Mouse (Mus musculus): ENCODE results near the gene Adtrp. TPM values are rescaled to one million over a fixed set of nuclear protein-coding genes. Genes with fewer than 3 reads are reported as not detected.

Adtrp gene
- polyA plus RNA-seq, 1 experiment from 2014 or later: 110 TPM

GRCm38 (mm10) chr13:41773812-41774376 is 73.6 kb downstream of the Adtrp start:
- no peak overlapping the region for H3K4me2 ChIP-seq (replicated peaks; ENCODE audit: low read depth)
- 82% methylated on average over 4 of the region's 4 CpGs for WGBS
- no peak overlapping the region for H3K9ac ChIP-seq (ENCODE audit: low read depth, low read length)

GRCm38 (mm10) chr13:41771061-41771460 is 76.4 kb downstream of the Adtrp start:
- no peaks in the 10 kb centered on the region for H3K4me1 ChIP-seq (replicated peaks; ENCODE audit: control insufficient read depth, insufficient read depth, low read length)
- no peak overlapping the region for H3K4me2 ChIP-seq (replicated peaks; ENCODE audit: low read depth)
- ATAC-seq: no peak
- H3K27me3 ChIP-seq (replicated peaks; ENCODE audit: control insufficient read depth, insufficient read depth, low read length): no peaks in the 10 kb centered on the region
- no peak overlapping the region for H3K9ac ChIP-seq (ENCODE audit: low read depth, low read length)
- 0 out of 2 replicates have a peak, but pooled peaks cover 2% of the 10 kb centered on the region for H3K36me3 ChIP-seq (ENCODE audit: control insufficient read depth, insufficient read depth)
- 56% methylated on average over 3 of the region's 3 CpGs for WGBS
- TF ChIP-seq CTCF (IDR thresholded peaks at IDR 0.05; ENCODE audit: low read depth): no peak
- H3K9me3 ChIP-seq (ENCODE audit: control insufficient read depth): no peaks in the 10 kb centered on the region
- no peak overlapping the region for H3K4me3 ChIP-seq (ENCODE audit: low read depth, low read length)
- H3K27ac ChIP-seq (ENCODE audit: low read depth, low read length): no peak overlapping the region

More at GRCm38 (mm10) chr13:41773812-41774376, 73.6 kb downstream of the Adtrp start:
- TF ChIP-seq CTCF (IDR thresholded peaks at IDR 0.05; ENCODE audit: low read depth): no peak
- Histone ChIP-seq H3K4me1 (replicated peaks; ENCODE audit: control insufficient read depth, insufficient read depth, low read length) (no peaks in the 10 kb centered on the region), H3K9me3 (ENCODE audit: control insufficient read depth) (no peaks in the 10 kb centered on the region), H3K27ac (ENCODE audit: low read depth, low read length) (no peak overlapping the region), H3K27me3 (replicated peaks; ENCODE audit: control insufficient read depth, insufficient read depth, low read length) (no peaks in the 10 kb centered on the region), H3K36me3 (ENCODE audit: control insufficient read depth, insufficient read depth) (0 out of 2 replicates have a peak, but pooled peaks cover 6% of the 10 kb centered on the region), H3K4me3 (ENCODE audit: low read depth, low read length) (no peak overlapping the region)
- no peak for ATAC-seq

GRCm38 (mm10) chr13:41767941-41768340 is 79.5 kb downstream of the Adtrp start:
- Histone ChIP-seq H3K9ac (ENCODE audit: low read depth, low read length) (no peak overlapping the region), H3K27ac (ENCODE audit: low read depth, low read length) (no peak overlapping the region), H3K4me1 (replicated peaks; ENCODE audit: control insufficient read depth, insufficient read depth, low read length) (no peaks in the 10 kb centered on the region), H3K4me2 (replicated peaks; ENCODE audit: low read depth) (no peak overlapping the region), H3K27me3 (replicated peaks; ENCODE audit: control insufficient read depth, insufficient read depth, low read length) (no peaks in the 10 kb centered on the region), H3K36me3 (ENCODE audit: control insufficient read depth, insufficient read depth) (peaks cover 8% of the 10 kb centered on the region; the same call in 1 of the 2 replicates), H3K4me3 (ENCODE audit: low read depth, low read length) (no peak overlapping the region), H3K9me3 (ENCODE audit: control insufficient read depth) (no peaks in the 10 kb centered on the region)
- WGBS: 94% methylated on average over 4 of the region's 4 CpGs
- no peak for ATAC-seq
- no peak for TF ChIP-seq CTCF (IDR thresholded peaks at IDR 0.05; ENCODE audit: low read depth)

- H3K27ac ChIP-seq (ENCODE audit: low read depth, low read length): no peak overlapping the region
- H3K4me2 ChIP-seq (replicated peaks; ENCODE audit: low read depth): no peak overlapping the region
- H3K9ac ChIP-seq (ENCODE audit: low read depth, low read length): no peak overlapping the region
- 74% methylated on average over 3 of the region's 3 CpGs for WGBS
- TF ChIP-seq CTCF (IDR thresholded peaks at IDR 0.05; ENCODE audit: low read depth): no peak
- ATAC-seq: no peak
- no peaks in the 10 kb centered on the region for H3K9me3 ChIP-seq (ENCODE audit: control insufficient read depth)
- H3K36me3 ChIP-seq (ENCODE audit: control insufficient read depth, insufficient read depth): peaks cover 8% of the 10 kb centered on the region; the same call in 1 of the 2 replicates
- H3K27me3 ChIP-seq (replicated peaks; ENCODE audit: control insufficient read depth, insufficient read depth, low read length): no peaks in the 10 kb centered on the region
- no peak overlapping the region for H3K4me3 ChIP-seq (ENCODE audit: low read depth, low read length)
- no peaks in the 10 kb centered on the region for H3K4me1 ChIP-seq (replicated peaks; ENCODE audit: control insufficient read depth, insufficient read depth, low read length)
Observed at GRCm38 (mm10) chr13:41761986-41762385, 85.5 kb downstream of the Adtrp start.

GRCm38 (mm10) chr13:41760484-41760883 is 87.0 kb downstream of the Adtrp start:
- Histone ChIP-seq H3K27ac (ENCODE audit: low read depth, low read length) (no peak overlapping the region), H3K27me3 (replicated peaks; ENCODE audit: control insufficient read depth, insufficient read depth, low read length) (no peaks in the 10 kb centered on the region), H3K4me3 (ENCODE audit: low read depth, low read length) (no peak overlapping the region), H3K9me3 (ENCODE audit: control insufficient read depth) (no peaks in the 10 kb centered on the region), H3K4me2 (replicated peaks; ENCODE audit: low read depth) (no peak overlapping the region), H3K4me1 (replicated peaks; ENCODE audit: control insufficient read depth, insufficient read depth, low read length) (no peaks in the 10 kb centered on the region), H3K9ac (ENCODE audit: low read depth, low read length) (no peak overlapping the region), H3K36me3 (ENCODE audit: control insufficient read depth, insufficient read depth) (peaks cover 8% of the 10 kb centered on the region; the same call in 1 of the 2 replicates)
- 62% methylated on average over 10 of the region's 10 CpGs for WGBS
- no peak for TF ChIP-seq CTCF (IDR thresholded peaks at IDR 0.05; ENCODE audit: low read depth)
- no peak for ATAC-seq

GRCm38 (mm10) chr13:41758550-41759465 is 88.7 kb downstream of the Adtrp start:
- 70% methylated on average over 19 of the region's 19 CpGs for WGBS
- ATAC-seq: no peak
- Histone ChIP-seq H3K9ac (ENCODE audit: low read depth, low read length) (no peak overlapping the region), H3K36me3 (ENCODE audit: control insufficient read depth, insufficient read depth) (no peaks in the 10 kb centered on the region), H3K27ac (ENCODE audit: low read depth, low read length) (no peak overlapping the region), H3K9me3 (ENCODE audit: control insufficient read depth) (no peaks in the 10 kb centered on the region), H3K27me3 (replicated peaks; ENCODE audit: control insufficient read depth, insufficient read depth, low read length) (no peaks in the 10 kb centered on the region), H3K4me2 (replicated peaks; ENCODE audit: low read depth) (no peak overlapping the region), H3K4me1 (replicated peaks; ENCODE audit: control insufficient read depth, insufficient read depth, low read length) (no peaks in the 10 kb centered on the region), H3K4me3 (ENCODE audit: low read depth, low read length) (no peak overlapping the region)
- TF ChIP-seq CTCF (IDR thresholded peaks at IDR 0.05; ENCODE audit: low read depth): no peak

All from intestine, postnatal 0 days (tissue).